Mouse (Mus musculus): ENCODE measurements around the gene Plod2.

DNA sequence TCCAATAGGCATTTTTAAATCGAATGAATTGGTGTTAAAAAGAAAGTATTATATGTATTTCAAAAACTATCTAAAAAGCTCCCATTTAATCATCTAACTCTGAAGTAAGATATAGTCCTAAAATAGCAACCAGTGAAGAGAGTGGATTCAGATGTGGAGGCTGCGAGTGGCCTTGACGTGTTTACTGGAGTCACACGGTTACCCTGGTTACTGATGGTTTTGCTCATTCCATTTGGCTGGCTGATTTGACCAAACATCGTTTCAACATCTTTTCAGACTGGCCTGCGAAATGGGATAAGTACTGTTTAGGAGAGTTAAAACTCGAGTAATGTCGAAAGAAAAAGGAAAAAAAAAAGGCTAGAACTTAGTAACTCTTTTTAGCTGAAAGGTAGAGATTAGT is 71.2 kb downstream of the Plod2 start:
- TF ChIP-seq CTCF (conservative IDR thresholded peaks at IDR 0.05; ENCODE audit: low read length) (no peak), POU5F1 (IDR thresholded peaks at IDR 0.05; ENCODE audit: borderline replicate concordance, low read length) (no peak), NANOG (IDR thresholded peaks at IDR 0.05; ENCODE audit: borderline replicate concordance, low read length) (0 out of 2 replicates have a peak, but pooled peaks have one; percentile 20)

All from E14TG2a.4 (cell line).